Mouse (Mus musculus): ENCODE measurements around the gene Nfyc.

- TF ChIP-seq CTCF (IDR thresholded peaks at IDR 0.05; ENCODE audit: low read depth) (no peak), EP300 (IDR thresholded peaks at IDR 0.05; ENCODE audit: low read depth) (no peak)
Observed at GRCm38 (mm10) chr4:120730574-120730973, 100.8 kb downstream of the Nfyc start.

Measured in heart, postnatal 0 days (tissue).